Mouse (Mus musculus): ENCODE measurements around the gene Pde2a.

GRCm38 (mm10) chr7:101514768-101515167, 93.3 kb downstream of the Pde2a start:
- TF ChIP-seq CTCF (IDR thresholded peaks at IDR 0.05; ENCODE audit: extremely low read depth, insufficient read length, insufficient replicate concordance, low read depth, low read length) (no peak), POLR2A (IDR thresholded peaks at IDR 0.05; ENCODE audit: low read depth, low read length) (no peak)

Measured in small intestine, adult 2 months (tissue).